In the genomic region with DNA sequence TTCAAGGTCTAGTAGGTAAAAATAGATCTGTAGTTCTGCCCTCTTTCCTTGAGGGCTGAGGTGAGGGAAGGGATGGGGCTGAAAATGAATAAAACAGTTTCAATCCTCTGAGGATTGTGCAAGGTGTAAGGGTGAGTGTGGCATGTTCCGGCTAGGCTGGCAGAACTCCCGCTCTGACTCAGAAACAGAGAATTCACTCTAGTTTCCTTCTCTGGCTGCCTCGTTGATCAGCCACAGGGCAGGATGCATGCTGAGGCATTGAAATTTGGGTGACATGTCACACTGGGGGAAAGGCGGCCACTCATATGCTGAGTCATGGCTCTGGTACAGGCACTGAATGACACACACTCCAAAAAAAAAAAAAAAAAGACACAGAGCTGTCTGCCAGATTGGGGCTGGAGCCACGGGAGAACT, we compare ENCODE assay signal across 9 mouse cellular contexts. TPM values are rescaled to one million over a fixed set of nuclear protein-coding genes. Genes with fewer than 3 reads are reported as not detected.
DNase-seq lines count a peak whose midpoint lies in the region; ATAC-seq and TF ChIP-seq lines count a peak whose summit lies in the region.
"Had no signal": no experiment of that assay in that cellular context is flagged by ENCODE, and none has a peak within 500 bp of the region (broad histone marks: within the 10 kb centered on the region; RNA-seq: fewer than 3 reads in every experiment).

No protein-coding gene starts in this region.

- no peak overlapping the region for H3K9ac ChIP-seq in MEL (ENCODE audit: control insufficient read depth, low read depth, low read length, poor library complexity, severe bottlenecking)
- no peak overlapping the region for H3K9ac ChIP-seq in forebrain, embryonic 14.5 days (ENCODE audit: low read length)
- H3K9ac ChIP-seq: embryonic facial prominence, embryonic 13.5 days had no signal

- H3K4me3 ChIP-seq in gastrocnemius, adult 2 months: peak overlapping the region; percentile 29
- no peak overlapping the region for H3K4me3 ChIP-seq in MEL (ENCODE audit: control insufficient read depth in 1 of 2, insufficient read depth in 1 of 2, low read depth in 2 of 2, low read length in 2 of 2)
- no peak overlapping the region for H3K4me3 ChIP-seq in lung, adult 2 months (replicated peaks; ENCODE audit: extremely low read depth, low read depth, low read length)
- H3K4me3 ChIP-seq in forebrain, embryonic 14.5 days (ENCODE audit: low read depth, low read length): no peak overlapping the region
- H3K4me3 ChIP-seq: embryonic facial prominence, embryonic 13.5 days had no signal

- H3K27ac ChIP-seq in gastrocnemius, adult 2 months: peak overlapping the region; percentile 83
- no peak overlapping the region for H3K27ac ChIP-seq in MEL (ENCODE audit: control insufficient read depth, low read depth, low read length)
- no peak overlapping the region for H3K27ac ChIP-seq in forebrain, embryonic 14.5 days (ENCODE audit: low read depth, low read length)
- H3K27ac ChIP-seq: embryonic facial prominence, embryonic 13.5 days had no signal

- H3K4me1 ChIP-seq in MEL (ENCODE audit: control insufficient read depth in 1 of 2, insufficient read depth in 2 of 2, low read length in 2 of 2): peaks cover 0 to 4% of the 10 kb centered on the region in 2 experiments; a peak in 1 of 4 replicates
- H3K4me1 ChIP-seq in lung, adult 2 months (ENCODE audit: control insufficient read depth, insufficient read depth, low read length): peaks cover 6% of the 10 kb centered on the region; the same call in 1 of the 2 replicates
- H3K4me1 ChIP-seq in forebrain, embryonic 14.5 days (ENCODE audit: control insufficient read depth, insufficient read depth, low read length): no peaks in the 10 kb centered on the region
- H3K4me1 ChIP-seq: embryonic facial prominence, embryonic 13.5 days had no signal

- intact Hi-C loops in gastrocnemius, adult 2 months (cut with DNase I): no loop called here
- intact Hi-C loops in gastrocnemius, postnatal 36 days (cut with DNase I): loop anchor here (5.0 kb wide), 1 partner anchor 34 kb away; no protein-coding TSS in a partner anchor

- ATAC-seq in granulocyte monocyte progenitor cell, adult 5-6 weeks (replicated peaks; ENCODE audit: poor library complexity, severe bottlenecking): peak; percentile 87
- no peak for ATAC-seq in forebrain, embryonic 14.5 days

- no peaks in the 10 kb centered on the region for H3K79me2 ChIP-seq in MEL (ENCODE audit: control insufficient read depth, insufficient read depth, low read length, poor library complexity)

- H3K9me3 ChIP-seq in MEL (replicated peaks; ENCODE audit: insufficient read depth, low read length): no peaks in the 10 kb centered on the region
- no peaks in the 10 kb centered on the region for H3K9me3 ChIP-seq in forebrain, embryonic 14.5 days (replicated peaks; ENCODE audit: control insufficient read depth, low read length)
- H3K9me3 ChIP-seq: embryonic facial prominence, embryonic 13.5 days had no signal

- peak; percentile 79 for DNase-seq in gastrocnemius, adult 2 months
- no peak for DNase-seq in gastrocnemius, postnatal 36 days
- DNase-seq in MEL (ENCODE audit: low read depth, low spot score): no peak
- DNase-seq in lung, adult 2 months: peak; percentile 63
- no peak for DNase-seq in forebrain, embryonic 14.5 days (ENCODE audit: low spot score)
- DNase-seq in cerebellum, adult 9-11 months: no peak
- DNase-seq in ovary, postnatal 10 days (ENCODE audit: low spot score): no peak

- H3K36me3 ChIP-seq in MEL (ENCODE audit: control insufficient read depth in 1 of 2, insufficient read depth in 2 of 2, low read length in 2 of 2): no peaks in the 10 kb centered on the region
- H3K36me3 ChIP-seq in forebrain, embryonic 14.5 days (ENCODE audit: control insufficient read depth, insufficient read depth, low read length): no peaks in the 10 kb centered on the region
- H3K36me3 ChIP-seq: embryonic facial prominence, embryonic 13.5 days had no signal

- no peaks in the 10 kb centered on the region; a peak in 2 of 4 replicates for H3K27me3 ChIP-seq in MEL (ENCODE audit: control insufficient read depth in 1 of 2, insufficient read depth in 2 of 2, low read length in 2 of 2)
- H3K27me3 ChIP-seq in forebrain, embryonic 14.5 days (replicated peaks; ENCODE audit: control insufficient read depth, insufficient read depth, low read length): no peaks in the 10 kb centered on the region
- H3K27me3 ChIP-seq: embryonic facial prominence, embryonic 13.5 days had no signal

- TF ChIP-seq EP300 in MEL (IDR thresholded peaks at IDR 0.05; ENCODE audit: low read depth in 1 of 2, low read length in 2 of 2): no peak

- TF ChIP-seq CTCF in gastrocnemius, adult 2 months (IDR thresholded peaks at IDR 0.05): no peak
- TF ChIP-seq CTCF in MEL (IDR thresholded peaks at IDR 0.05 in 2 of 3, conservative IDR thresholded peaks at IDR 0.05 in 1 of 3; ENCODE audit: control insufficient read depth in 1 of 3, insufficient read depth in 1 of 3, low read depth in 2 of 3, low read length in 3 of 3, poor library complexity in 1 of 3, severe bottlenecking in 1 of 3): no peak
- TF ChIP-seq CTCF in lung, adult 2 months (IDR thresholded peaks at IDR 0.05; ENCODE audit: insufficient read depth, low read length): no peak

- WGBS in lung, adult 2 months: 29% methylated on average over 5 of the region's 5 CpGs
- WGBS in forebrain, embryonic 14.5 days: 77% methylated on average over 5 of the region's 5 CpGs

- TF ChIP-seq POLR2A in MEL (IDR thresholded peaks at IDR 0.05; ENCODE audit: control insufficient read depth in 1 of 2, insufficient read depth in 1 of 2, low read depth in 1 of 2, low read length in 2 of 2, poor library complexity in 1 of 2): no peak
- no peak for TF ChIP-seq POLR2A in lung, adult 2 months (IDR thresholded peaks at IDR 0.05; ENCODE audit: borderline replicate concordance, extremely low read depth, low read depth, low read length)

- H3K4me2 ChIP-seq in forebrain, embryonic 14.5 days (ENCODE audit: low read length): no peak overlapping the region
- H3K4me2 ChIP-seq: embryonic facial prominence, embryonic 13.5 days had no signal

- TF ChIP-seq RAD21 in MEL (IDR thresholded peaks at IDR 0.05; ENCODE audit: low read depth, low read length): no peak

TF ChIP-seq in MEL, 35 proteins besides CTCF, POLR2A, EP300 and RAD21:
- TF ChIP-seq BHLHE40 (IDR thresholded peaks at IDR 0.05; ENCODE audit: borderline replicate concordance, low read depth, low read length) (no peak), ZNF384 (IDR thresholded peaks at IDR 0.05; ENCODE audit: low read depth, low read length) (peak; percentile 66; the same call in 1 of the 2 replicates), HCFC1 (IDR thresholded peaks at IDR 0.05; ENCODE audit: low read depth, low read length) (no peak), ZC3H11A (IDR thresholded peaks at IDR 0.05; ENCODE audit: low read depth, low read length) (no peak), CHD1 (IDR thresholded peaks at IDR 0.05; ENCODE audit: low read depth, low read length) (no peak), MAFK (IDR thresholded peaks at IDR 0.05; ENCODE audit: borderline replicate concordance, low read depth, low read length) (no peak), MYB (IDR thresholded peaks at IDR 0.05; ENCODE audit: low read depth, low read length) (no peak)

RNA-seq across cellular contexts. Expression of a gene that starts 42.8 kb away (rescaled TPM):
- total RNA-seq in gastrocnemius, adult 2 months (2021): 10 to 100 TPM; 28.6 to 81.6 TPM
- 10 to 100 TPM; 26.5 to 30.1 TPM for total RNA-seq in gastrocnemius, postnatal 36 days (2021)
- 30.4 and 37.2 TPM in 2 replicates for total RNA-seq in MEL (2012; rRNA removed)
- 10 to 100 TPM in 1 of 2 experiments, not detected in 1; 17.1 TPM for polyA plus RNA-seq in MEL (2012; ENCODE audit: insufficient read depth in 1 of 2, insufficient read length in 2 of 2, low read depth in 1 of 2, low replicate concordance in 2 of 2, missing spikeins in 1 of 2)
- 112 and 113 TPM in 2 replicates for total RNA-seq in granulocyte monocyte progenitor cell, adult 5-6 weeks (2014; fragmentation: Nextera tagmentation)
- 97.9 and 112 TPM in 2 replicates for total RNA-seq in granulocyte monocyte progenitor cell, adult 5-6 weeks (2017)
- polyA plus RNA-seq in lung, adult 2 months (2012; rRNA removed): 81.2 and 127 TPM in 2 replicates
- polyA plus RNA-seq in forebrain, embryonic 14.5 days (2014; fragmentation: Nextera tagmentation; extraction: Ambion mirVana): 7.9 and 8.3 TPM in 2 replicates

Comparison
In these comparisons a context has a peak if more than half of its experiments do, and no peak if none do; other contexts are left out.
1. DNase-seq: peak in gastrocnemius, adult 2 months (single experiment) and lung, adult 2 months (single experiment); none in gastrocnemius, postnatal 36 days (0 of 2), MEL (single experiment), forebrain, embryonic 14.5 days (single experiment), cerebellum, adult 9-11 months (single experiment) and ovary, postnatal 10 days (single experiment).